Mouse (Mus musculus): ENCODE results near the gene Slc9b2. TPM values are rescaled to one million over a fixed set of nuclear protein-coding genes. Genes with fewer than 3 reads are reported as not detected.

The Slc9b2 gene
- total and polyA plus RNA-seq, 2 experiments = 0.28 TPM; not detected in 1

- no peak for DNase-seq (ENCODE audit: extremely low read depth, low read depth, low spot score)
- Histone ChIP-seq H3K27ac (replicated peaks; ENCODE audit: insufficient read depth, low read depth, low read length) (no peak overlapping the region), H3K9ac (ENCODE audit: low read depth, low read length) (no peak overlapping the region), H3K27me3 (ENCODE audit: control insufficient read depth, insufficient read depth, low read length) (no peaks in the 10 kb centered on the region), H3K36me3 (ENCODE audit: control insufficient read depth, insufficient read depth, low read length) (no peaks in the 10 kb centered on the region), H3K79me2 (ENCODE audit: control insufficient read depth, insufficient read depth, low read length) (no peaks in the 10 kb centered on the region), H3K4me1 (ENCODE audit: control insufficient read depth, insufficient read depth, low read length) (no peaks in the 10 kb centered on the region), H3K4me3 (ENCODE audit: insufficient read depth, low read depth, low read length) (no peak overlapping the region)
- TF ChIP-seq CTCF (IDR thresholded peaks at IDR 0.05; ENCODE audit: low read depth, low read length) (no peak), POLR2A (IDR thresholded peaks at IDR 0.05; ENCODE audit: extremely low read depth, insufficient read depth, low read length) (no peak)
- WGBS = 62% methylated on average over 13 of the region's 13 CpGs
Measured at GRCm38 (mm10) chr3:135273047-135273446, 34.5 kb upstream of the Slc9b2 start.

GRCm38 (mm10) chr3:135280160-135280559 lies 27.3 kb upstream of the Slc9b2 start:
- DNase-seq (ENCODE audit: extremely low read depth, low read depth, low spot score) = no peak
- H3K4me1 ChIP-seq (ENCODE audit: control insufficient read depth, insufficient read depth, low read length) = no peaks in the 10 kb centered on the region
- H3K36me3 ChIP-seq (ENCODE audit: control insufficient read depth, insufficient read depth, low read length) = no peaks in the 10 kb centered on the region
- TF ChIP-seq POLR2A (IDR thresholded peaks at IDR 0.05; ENCODE audit: extremely low read depth, insufficient read depth, low read length) (no peak), CTCF (IDR thresholded peaks at IDR 0.05; ENCODE audit: low read depth, low read length) (no peak)
- no peak overlapping the region for H3K9ac ChIP-seq (ENCODE audit: low read depth, low read length)
- H3K4me3 ChIP-seq (ENCODE audit: insufficient read depth, low read depth, low read length) = no peak overlapping the region
- H3K79me2 ChIP-seq (ENCODE audit: control insufficient read depth, insufficient read depth, low read length) = no peaks in the 10 kb centered on the region
- H3K27me3 ChIP-seq (ENCODE audit: control insufficient read depth, insufficient read depth, low read length) = no peaks in the 10 kb centered on the region
- WGBS = 71% methylated on average over 4 of the region's 4 CpGs
- no peak overlapping the region for H3K27ac ChIP-seq (replicated peaks; ENCODE audit: insufficient read depth, low read depth, low read length)

- H3K9ac ChIP-seq (ENCODE audit: low read depth, low read length) = no peak within 1 kb of the TSS
- no peaks in the 10 kb centered on the region for H3K36me3 ChIP-seq (ENCODE audit: control insufficient read depth, insufficient read depth, low read length)
- no peaks in the 10 kb centered on the region for H3K27me3 ChIP-seq (ENCODE audit: control insufficient read depth, insufficient read depth, low read length)
- TF ChIP-seq POLR2A (IDR thresholded peaks at IDR 0.05; ENCODE audit: extremely low read depth, insufficient read depth, low read length) = no peak
- TF ChIP-seq CTCF (IDR thresholded peaks at IDR 0.05; ENCODE audit: low read depth, low read length) = peak; percentile 70
- WGBS = 26% methylated on average over 14 of the region's 14 CpGs
- H3K4me1 ChIP-seq (ENCODE audit: control insufficient read depth, insufficient read depth, low read length) = no peaks in the 10 kb centered on the region
- H3K79me2 ChIP-seq (ENCODE audit: control insufficient read depth, insufficient read depth, low read length) = no peaks in the 10 kb centered on the region
- DNase-seq (ENCODE audit: extremely low read depth, low read depth, low spot score) = peak; percentile 87
- H3K27ac ChIP-seq (replicated peaks; ENCODE audit: insufficient read depth, low read depth, low read length) = no peak within 1 kb of the TSS
- H3K4me3 ChIP-seq (ENCODE audit: insufficient read depth, low read depth, low read length) = peak within 1 kb of the TSS; percentile 40; the same call in 1 of the 2 replicates
Measured at GRCm38 (mm10) chr3:135280669-135281415, 26.7 kb upstream of the Slc9b2 start, which contains the start of gene Bdh2. TSS of gene Bdh2 (plus strand) at chr3:135281221.

GRCm38 (mm10) chr3:135281701-135282100 lies 25.8 kb upstream of the Slc9b2 start:
- Histone ChIP-seq H3K27ac (replicated peaks; ENCODE audit: insufficient read depth, low read depth, low read length) (no peak overlapping the region), H3K4me3 (ENCODE audit: insufficient read depth, low read depth, low read length) (no peak overlapping the region), H3K4me1 (ENCODE audit: control insufficient read depth, insufficient read depth, low read length) (no peaks in the 10 kb centered on the region), H3K36me3 (ENCODE audit: control insufficient read depth, insufficient read depth, low read length) (no peaks in the 10 kb centered on the region), H3K9ac (ENCODE audit: low read depth, low read length) (no peak overlapping the region), H3K79me2 (ENCODE audit: control insufficient read depth, insufficient read depth, low read length) (no peaks in the 10 kb centered on the region), H3K27me3 (ENCODE audit: control insufficient read depth, insufficient read depth, low read length) (no peaks in the 10 kb centered on the region)
- no peak for DNase-seq (ENCODE audit: extremely low read depth, low read depth, low spot score)
- no peak for TF ChIP-seq POLR2A (IDR thresholded peaks at IDR 0.05; ENCODE audit: extremely low read depth, insufficient read depth, low read length)
- TF ChIP-seq CTCF (IDR thresholded peaks at IDR 0.05; ENCODE audit: low read depth, low read length) = no peak
- WGBS = 77% methylated on average over 8 of the region's 8 CpGs

GRCm38 (mm10) chr3:135285256-135285655 lies 22.2 kb upstream of the Slc9b2 start:
- H3K27ac ChIP-seq (replicated peaks; ENCODE audit: insufficient read depth, low read depth, low read length) = no peak overlapping the region
- H3K4me1 ChIP-seq (ENCODE audit: control insufficient read depth, insufficient read depth, low read length) = 0 out of 2 replicates have a peak, but pooled peaks cover 4% of the 10 kb centered on the region
- no peak overlapping the region for H3K9ac ChIP-seq (ENCODE audit: low read depth, low read length)
- DNase-seq (ENCODE audit: extremely low read depth, low read depth, low spot score) = no peak
- no peaks in the 10 kb centered on the region for H3K27me3 ChIP-seq (ENCODE audit: control insufficient read depth, insufficient read depth, low read length)
- H3K79me2 ChIP-seq (ENCODE audit: control insufficient read depth, insufficient read depth, low read length) = no peaks in the 10 kb centered on the region
- H3K36me3 ChIP-seq (ENCODE audit: control insufficient read depth, insufficient read depth, low read length) = no peaks in the 10 kb centered on the region
- WGBS = 91% methylated on average over 11 of the region's 11 CpGs
- no peak overlapping the region for H3K4me3 ChIP-seq (ENCODE audit: insufficient read depth, low read depth, low read length)
- no peak for TF ChIP-seq CTCF (IDR thresholded peaks at IDR 0.05; ENCODE audit: low read depth, low read length)
- TF ChIP-seq POLR2A (IDR thresholded peaks at IDR 0.05; ENCODE audit: extremely low read depth, insufficient read depth, low read length) = no peak

- 0 out of 2 replicates have a peak, but pooled peaks cover 4% of the 10 kb centered on the region for H3K4me1 ChIP-seq (ENCODE audit: control insufficient read depth, insufficient read depth, low read length)
- H3K79me2 ChIP-seq (ENCODE audit: control insufficient read depth, insufficient read depth, low read length) = no peaks in the 10 kb centered on the region
- no peak overlapping the region for H3K27ac ChIP-seq (replicated peaks; ENCODE audit: insufficient read depth, low read depth, low read length)
- H3K9ac ChIP-seq (ENCODE audit: low read depth, low read length) = no peak overlapping the region
- 78% methylated on average over 3 of the region's 3 CpGs for WGBS
- TF ChIP-seq CTCF (IDR thresholded peaks at IDR 0.05; ENCODE audit: low read depth, low read length) (no peak), POLR2A (IDR thresholded peaks at IDR 0.05; ENCODE audit: extremely low read depth, insufficient read depth, low read length) (no peak)
- no peaks in the 10 kb centered on the region for H3K27me3 ChIP-seq (ENCODE audit: control insufficient read depth, insufficient read depth, low read length)
- H3K4me3 ChIP-seq (ENCODE audit: insufficient read depth, low read depth, low read length) = no peak overlapping the region
- no peaks in the 10 kb centered on the region for H3K36me3 ChIP-seq (ENCODE audit: control insufficient read depth, insufficient read depth, low read length)
- DNase-seq (ENCODE audit: extremely low read depth, low read depth, low spot score) = no peak
Measured at GRCm38 (mm10) chr3:135285807-135286206, 21.7 kb upstream of the Slc9b2 start.
